Mouse (Mus musculus): ENCODE data around the gene Rin1. TPM values are rescaled to one million over a fixed set of nuclear protein-coding genes. Genes with fewer than 3 reads are reported as not detected.

Rin1 gene
- polyA plus RNA-seq, 1 experiment, result 60.2 TPM

DNA sequence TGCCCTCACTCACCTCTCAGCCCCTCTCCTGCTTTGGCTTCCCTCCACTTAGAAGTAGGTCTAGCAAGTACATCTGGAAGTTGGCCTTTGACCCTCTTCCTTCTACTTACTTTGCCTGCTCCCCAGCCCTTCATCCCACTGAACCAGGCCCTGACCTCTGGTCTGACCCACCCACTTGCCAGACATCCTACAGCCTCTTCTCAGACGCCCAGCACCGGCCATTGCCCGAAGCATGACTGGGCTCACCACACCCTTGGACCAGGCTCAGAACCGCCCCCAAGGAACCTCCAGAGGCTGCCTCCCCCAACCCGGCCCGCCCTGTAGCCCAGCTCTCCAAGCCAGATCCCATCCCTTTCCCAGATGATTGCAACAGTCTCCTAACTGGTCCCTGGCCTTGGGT lies 12.2 kb downstream of the Rin1 start:
- H3K4me1 ChIP-seq (ENCODE audit: control insufficient read depth, insufficient read depth, low read length), result peaks cover 53% of the 10 kb centered on the region
- no peak for TF ChIP-seq CTCF (IDR thresholded peaks at IDR 0.05; ENCODE audit: borderline replicate concordance, insufficient read depth, low read length)
- peak; percentile 17; the same call in 1 of the 2 replicates for TF ChIP-seq POLR2A (IDR thresholded peaks at IDR 0.05; ENCODE audit: low read depth, low read length)
- H3K4me3 ChIP-seq (ENCODE audit: insufficient read depth, low read length), result no peak overlapping the region
- H3K27ac ChIP-seq (ENCODE audit: insufficient read depth, low read length), result peak overlapping the region; percentile 73

- Histone ChIP-seq H3K4me3 (ENCODE audit: insufficient read depth, low read length) (no peak overlapping the region), H3K27ac (ENCODE audit: insufficient read depth, low read length) (peak overlapping the region; percentile 4; the same call in 1 of the 2 replicates), H3K4me1 (ENCODE audit: control insufficient read depth, insufficient read depth, low read length) (peaks cover 35% of the 10 kb centered on the region)
- TF ChIP-seq POLR2A (IDR thresholded peaks at IDR 0.05; ENCODE audit: low read depth, low read length) (no peak), CTCF (IDR thresholded peaks at IDR 0.05; ENCODE audit: borderline replicate concordance, insufficient read depth, low read length) (no peak)
Observed at GRCm38 (mm10) chr19:5065104-5065503, 14.8 kb downstream of the Rin1 start.

GRCm38 (mm10) chr19:5067040-5067799 lies 16.9 kb downstream of the Rin1 start:
- TF ChIP-seq CTCF (IDR thresholded peaks at IDR 0.05; ENCODE audit: borderline replicate concordance, insufficient read depth, low read length), result no peak
- TF ChIP-seq POLR2A (IDR thresholded peaks at IDR 0.05; ENCODE audit: low read depth, low read length), result peak; percentile 43; the same call in 1 of the 2 replicates
- H3K4me3 ChIP-seq (ENCODE audit: insufficient read depth, low read length), result no peak overlapping the region
- H3K4me1 ChIP-seq (ENCODE audit: control insufficient read depth, insufficient read depth, low read length), result peaks cover 22% of the 10 kb centered on the region
- H3K27ac ChIP-seq (ENCODE audit: insufficient read depth, low read length), result peak overlapping the region; percentile 92

- peak within 1 kb of the TSS; percentile 41 for H3K4me3 ChIP-seq (ENCODE audit: insufficient read depth, low read length)
- peaks cover 19% of the 10 kb centered on the region for H3K4me1 ChIP-seq (ENCODE audit: control insufficient read depth, insufficient read depth, low read length)
- TF ChIP-seq POLR2A (IDR thresholded peaks at IDR 0.05; ENCODE audit: low read depth, low read length) (peak; percentile 96), CTCF (IDR thresholded peaks at IDR 0.05; ENCODE audit: borderline replicate concordance, insufficient read depth, low read length) (no peak)
- peak within 1 kb of the TSS; percentile 92 for H3K27ac ChIP-seq (ENCODE audit: insufficient read depth, low read length)
Observed at GRCm38 (mm10) chr19:5067867-5068569, 17.7 kb downstream of the Rin1 start, which contains the start of gene Cd248. TSS of gene Cd248 (plus strand) at chr19:5068078.

GRCm38 (mm10) chr19:5068570-5069234 lies 18.4 kb downstream of the Rin1 start:
- TF ChIP-seq POLR2A (IDR thresholded peaks at IDR 0.05; ENCODE audit: low read depth, low read length) (peak; percentile 51), CTCF (IDR thresholded peaks at IDR 0.05; ENCODE audit: borderline replicate concordance, insufficient read depth, low read length) (no peak)
- Histone ChIP-seq H3K27ac (ENCODE audit: insufficient read depth, low read length) (peak overlapping the region; percentile 66), H3K4me3 (ENCODE audit: insufficient read depth, low read length) (peak overlapping the region; percentile 41), H3K4me1 (ENCODE audit: control insufficient read depth, insufficient read depth, low read length) (peaks cover 19% of the 10 kb centered on the region)

- H3K27ac ChIP-seq (ENCODE audit: insufficient read depth, low read length), result no peak overlapping the region
- peak overlapping the region; percentile 41 for H3K4me3 ChIP-seq (ENCODE audit: insufficient read depth, low read length)
- H3K4me1 ChIP-seq (ENCODE audit: control insufficient read depth, insufficient read depth, low read length), result peaks cover 18% of the 10 kb centered on the region
- no peak for TF ChIP-seq CTCF (IDR thresholded peaks at IDR 0.05; ENCODE audit: borderline replicate concordance, insufficient read depth, low read length)
- no peak for TF ChIP-seq POLR2A (IDR thresholded peaks at IDR 0.05; ENCODE audit: low read depth, low read length)
Observed at GRCm38 (mm10) chr19:5069486-5069885, 19.2 kb downstream of the Rin1 start.

DNA sequence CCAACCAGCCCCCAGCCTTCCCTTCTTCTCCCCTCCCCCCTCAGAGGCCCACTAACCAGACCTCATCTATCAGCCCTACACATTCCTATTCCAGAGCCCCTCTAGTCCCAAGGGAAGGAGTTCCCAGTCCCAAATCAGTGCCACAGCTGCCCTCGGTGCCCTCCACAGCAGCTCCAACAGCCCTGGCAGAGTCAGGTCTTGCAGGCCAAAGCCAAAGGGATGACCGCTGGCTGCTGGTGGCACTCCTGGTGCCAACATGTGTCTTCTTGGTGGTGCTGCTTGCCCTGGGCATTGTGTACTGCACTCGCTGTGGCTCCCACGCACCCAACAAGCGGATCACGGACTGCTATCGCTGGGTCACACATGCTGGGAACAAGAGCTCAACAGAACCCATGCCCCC lies 19.7 kb downstream of the Rin1 start:
- Histone ChIP-seq H3K4me1 (ENCODE audit: control insufficient read depth, insufficient read depth, low read length) (peaks cover 13% of the 10 kb centered on the region), H3K27ac (ENCODE audit: insufficient read depth, low read length) (peak overlapping the region; percentile 75), H3K4me3 (ENCODE audit: insufficient read depth, low read length) (peak overlapping the region; percentile 29; the same call in 1 of the 2 replicates)
- no peak for TF ChIP-seq CTCF (IDR thresholded peaks at IDR 0.05; ENCODE audit: borderline replicate concordance, insufficient read depth, low read length)
- peak; percentile 64 for TF ChIP-seq POLR2A (IDR thresholded peaks at IDR 0.05; ENCODE audit: low read depth, low read length)

DNA sequence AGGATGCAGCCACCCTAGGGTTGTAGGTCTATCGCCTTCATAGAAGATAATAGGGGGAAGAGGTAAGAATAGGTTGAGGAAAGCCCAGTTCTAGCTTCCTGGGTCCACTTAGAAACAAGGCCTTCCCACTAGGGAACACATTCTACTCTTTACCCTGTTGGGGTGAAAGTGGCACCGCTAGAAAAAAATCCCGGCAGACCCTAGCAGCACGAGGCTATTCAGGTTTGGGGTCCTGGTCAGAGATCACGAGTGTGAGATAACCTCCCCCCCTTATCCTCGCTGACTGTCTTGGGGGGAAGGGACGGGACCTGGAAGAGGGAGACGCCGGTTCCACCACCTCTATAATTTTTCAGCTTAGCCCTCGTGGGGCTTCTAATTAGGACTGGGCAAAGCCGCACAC lies 20.8 kb downstream of the Rin1 start:
- peaks cover 7% of the 10 kb centered on the region for H3K4me1 ChIP-seq (ENCODE audit: control insufficient read depth, insufficient read depth, low read length)
- H3K27ac ChIP-seq (ENCODE audit: insufficient read depth, low read length), result peak overlapping the region; percentile 75
- TF ChIP-seq CTCF (IDR thresholded peaks at IDR 0.05; ENCODE audit: borderline replicate concordance, insufficient read depth, low read length) (no peak), POLR2A (IDR thresholded peaks at IDR 0.05; ENCODE audit: low read depth, low read length) (peak; percentile 49; the same call in 1 of the 2 replicates)
- H3K4me3 ChIP-seq (ENCODE audit: insufficient read depth, low read length), result peak overlapping the region; percentile 29

DNA sequence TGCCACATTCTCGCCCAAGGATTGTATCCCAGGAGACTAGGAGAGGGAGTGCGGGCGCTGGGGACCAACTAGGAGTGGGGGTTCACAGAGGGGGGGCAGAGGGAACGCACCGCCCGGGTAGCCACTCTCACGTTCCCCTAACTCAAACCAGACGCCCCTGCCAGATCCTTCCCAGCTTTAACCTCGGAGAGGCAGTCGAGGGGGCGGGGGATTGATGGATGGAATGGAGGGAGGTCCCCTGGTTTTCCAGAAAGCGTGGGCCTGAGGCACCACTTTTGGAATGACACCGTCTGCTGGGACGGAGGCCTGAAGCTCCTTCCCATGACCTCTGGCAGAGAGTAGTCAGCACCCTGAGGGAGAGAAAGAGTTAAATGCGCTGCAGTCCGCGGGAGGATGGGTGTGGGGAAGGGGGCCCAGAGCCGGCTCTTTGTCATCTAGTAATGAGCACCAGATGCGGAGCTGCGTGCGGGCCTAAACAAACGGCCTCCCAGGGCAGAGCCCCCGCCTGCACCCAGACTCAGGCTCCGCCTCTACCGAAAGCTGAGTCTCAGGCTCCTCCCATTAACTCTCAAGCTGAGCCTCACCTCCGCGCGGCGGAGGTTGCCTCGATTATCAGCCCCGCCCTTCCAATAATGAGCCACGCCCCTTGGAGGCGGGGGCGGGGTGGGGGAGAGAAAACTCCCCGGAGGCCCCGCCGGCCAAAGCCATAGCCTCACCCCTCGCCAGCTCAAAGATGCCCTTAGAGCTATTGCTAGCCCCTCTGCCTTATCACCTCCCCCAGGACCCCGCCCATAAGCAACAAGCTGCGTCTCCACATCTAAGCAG lies 21.5 kb downstream of the Rin1 start:
- TF ChIP-seq POLR2A (IDR thresholded peaks at IDR 0.05; ENCODE audit: low read depth, low read length), result peak; percentile 69
- TF ChIP-seq CTCF (IDR thresholded peaks at IDR 0.05; ENCODE audit: borderline replicate concordance, insufficient read depth, low read length), result no peak
- Histone ChIP-seq H3K4me3 (ENCODE audit: insufficient read depth, low read length) (peak overlapping the region; percentile 46), H3K4me1 (ENCODE audit: control insufficient read depth, insufficient read depth, low read length) (peaks cover 7% of the 10 kb centered on the region), H3K27ac (ENCODE audit: insufficient read depth, low read length) (peak overlapping the region; percentile 98)

Measured in embryonic fibroblast, embryonic 13.5 days (primary cell).